Mouse (Mus musculus) thymus, adult 2 months (tissue): ENCODE data around the gene Gm14226. TPM values are rescaled to one million over a fixed set of nuclear protein-coding genes. Genes with fewer than 3 reads are reported as not detected.

Experiments
- DNase-seq: peaks from one replicate; pipeline ENCODE4 v3.0.0; 2021
- H3K27ac ChIP-seq: fragments of 200-500 bp; 2 replicates; pipeline ENCODE4 v1.5.1; 2012; ENCODE audit warnings: low read length, control low read depth; ENCODE audit not compliant: control insufficient read depth, insufficient read depth
- H3K27me3 ChIP-seq: fragments of 200-500 bp; 2 replicates; pipeline ENCODE4 v1.6.1; 2012; ENCODE audit warnings: mild to moderate bottlenecking, low read length, moderate library complexity, mixed read lengths; ENCODE audit not compliant: control insufficient read depth, insufficient read depth
- H3K36me3 ChIP-seq: fragments of 200-500 bp; 2 replicates; pipeline ENCODE4 v1.6.1; 2012; ENCODE audit warnings: mild to moderate bottlenecking, low read length, moderate library complexity; ENCODE audit not compliant: control insufficient read depth, insufficient read depth
- H3K4me1 ChIP-seq: fragments of 200-500 bp; replicated peaks from 2 replicates; pipeline ENCODE4 v1.6.1; 2012; ENCODE audit warnings: low read length; ENCODE audit not compliant: control insufficient read depth, insufficient read depth
- H3K4me3 ChIP-seq: fragments of 200-500 bp; 2 replicates; pipeline ENCODE4 v1.5.1; 2012; ENCODE audit warnings: mild to moderate bottlenecking, low read length, control low read depth, moderate library complexity; ENCODE audit not compliant: control insufficient read depth, insufficient read depth
- CTCF ChIP-seq: fragments of 200-500 bp; IDR thresholded peaks from 2 replicates; pipeline ENCODE4 v1.5.1; 2012; ENCODE audit warnings: mild to moderate bottlenecking, control low read depth, low read length, moderate library complexity, borderline replicate concordance; ENCODE audit not compliant: control insufficient read depth, poor library complexity, insufficient read depth; ENCODE audit errors: extremely low read depth
- POLR2A ChIP-seq: fragments of 200-500 bp; IDR thresholded peaks from 2 replicates; pipeline ENCODE4 v1.6.1; 2012; ENCODE audit warnings: mild to moderate bottlenecking, low read length, control low read depth, moderate library complexity; ENCODE audit not compliant: control insufficient read depth, poor library complexity, insufficient read depth; ENCODE audit errors: extremely low read depth
- WGBS: fragments of 180-500 bp; shearing (Covaris S2); methylation state at CpG from one replicate; pipeline ENCODE4 v1.1.7; 2018; 5-methylcytosine and 5-hydroxymethylcytosine counted together
- polyA plus RNA-seq: library from polyadenylated mRNA; depleted of rRNA; stranded (reverse); fragments of >200 nt; gene quantifications from 2 replicates; pipeline ENCODE4 v1.2.3, GENCODE M21; 2012

Gene Gm14226
- polyA plus RNA-seq, 1 experiment = 0.16 TPM

- TF ChIP-seq CTCF (no peak), POLR2A (no peak)
- H3K36me3 ChIP-seq = 0 out of 2 replicates have a peak, but pooled peaks cover 3% of the 10 kb centered on the region
- no peak overlapping the region for H3K4me3 ChIP-seq
- no peak overlapping the region for H3K27ac ChIP-seq
- DNase-seq = no peak
- 95% methylated on average over 3 of the region's 3 CpGs for WGBS
- no peaks in the 10 kb centered on the region for H3K27me3 ChIP-seq
- H3K4me1 ChIP-seq = peaks cover 9% of the 10 kb centered on the region
These were observed 36.6 kb downstream of the Gm14226 start for GRCm38 (mm10) chr2:155054672-155055071.

- 88% methylated on average over 5 of the region's 5 CpGs for WGBS
These were observed 38.1 kb downstream of the Gm14226 start for GRCm38 (mm10) chr2:155056076-155056578.

GRCm38 (mm10) chr2:155057361-155057760 lies 39.3 kb downstream of the Gm14226 start:
- no peak for DNase-seq
- WGBS = 87% methylated on average over 1 of the region's 1 CpGs
- TF ChIP-seq CTCF (no peak), POLR2A (no peak)
- no peaks in the 10 kb centered on the region for H3K4me1 ChIP-seq
- no peak overlapping the region for H3K4me3 ChIP-seq
- H3K27ac ChIP-seq = no peak overlapping the region
- no peaks in the 10 kb centered on the region for H3K27me3 ChIP-seq
- peaks cover 11% of the 10 kb centered on the region; the same call in 1 of the 2 replicates for H3K36me3 ChIP-seq

More at GRCm38 (mm10) chr2:155056076-155056578, 38.1 kb downstream of the Gm14226 start:
- Histone ChIP-seq H3K36me3 (0 out of 2 replicates have a peak, but pooled peaks cover 7% of the 10 kb centered on the region), H3K4me3 (no peak overlapping the region), H3K27me3 (no peaks in the 10 kb centered on the region), H3K4me1 (peaks cover 2% of the 10 kb centered on the region), H3K27ac (no peak overlapping the region)
- no peak for TF ChIP-seq POLR2A
- no peak for TF ChIP-seq CTCF
- DNase-seq = no peak

- Histone ChIP-seq H3K4me3 (no peak overlapping the region), H3K27ac (no peak overlapping the region), H3K36me3 (peaks cover 9% of the 10 kb centered on the region; the same call in 1 of the 2 replicates), H3K27me3 (no peaks in the 10 kb centered on the region), H3K4me1 (peaks cover 14% of the 10 kb centered on the region)
- TF ChIP-seq POLR2A (no peak), CTCF (no peak)
- WGBS = 94% methylated on average over 9 of the region's 9 CpGs
- no peak for DNase-seq
These were observed 53.0 kb downstream of the Gm14226 start for GRCm38 (mm10) chr2:155071027-155071426.

GRCm38 (mm10) chr2:155072353-155073145 lies 54.5 kb downstream of the Gm14226 start:
- Histone ChIP-seq H3K36me3 (peaks cover 6% of the 10 kb centered on the region; the same call in 1 of the 2 replicates), H3K27me3 (no peaks in the 10 kb centered on the region), H3K27ac (no peak overlapping the region), H3K4me3 (no peak overlapping the region), H3K4me1 (peaks cover 14% of the 10 kb centered on the region)
- DNase-seq = no peak
- TF ChIP-seq CTCF = no peak
- no peak for TF ChIP-seq POLR2A
- 94% methylated on average over 8 of the region's 8 CpGs for WGBS

- H3K4me3 ChIP-seq = no peak overlapping the region
- no peaks in the 10 kb centered on the region for H3K27me3 ChIP-seq
- TF ChIP-seq CTCF (no peak), POLR2A (no peak)
- no peaks in the 10 kb centered on the region for H3K36me3 ChIP-seq
- peaks cover 14% of the 10 kb centered on the region for H3K4me1 ChIP-seq
- H3K27ac ChIP-seq = no peak overlapping the region
- 33% methylated on average over 3 of the region's 3 CpGs for WGBS
- no peak for DNase-seq
These were observed 55.3 kb downstream of the Gm14226 start for GRCm38 (mm10) chr2:155073347-155073746.
